Mouse (Mus musculus): ENCODE measurements at regions not wholly inside any gene's neighbourhood (a gene's known extent, or its start where the extent isn't known, plus 50 kb on each side); places are given as distances from the start of the nearest gene placed in this dataset.
"Not testable (repeated sequence)": the region's sequence is repeated elsewhere in the genome, so short reads cannot be mapped to it uniquely, and the experiment has no call there.

DNA sequence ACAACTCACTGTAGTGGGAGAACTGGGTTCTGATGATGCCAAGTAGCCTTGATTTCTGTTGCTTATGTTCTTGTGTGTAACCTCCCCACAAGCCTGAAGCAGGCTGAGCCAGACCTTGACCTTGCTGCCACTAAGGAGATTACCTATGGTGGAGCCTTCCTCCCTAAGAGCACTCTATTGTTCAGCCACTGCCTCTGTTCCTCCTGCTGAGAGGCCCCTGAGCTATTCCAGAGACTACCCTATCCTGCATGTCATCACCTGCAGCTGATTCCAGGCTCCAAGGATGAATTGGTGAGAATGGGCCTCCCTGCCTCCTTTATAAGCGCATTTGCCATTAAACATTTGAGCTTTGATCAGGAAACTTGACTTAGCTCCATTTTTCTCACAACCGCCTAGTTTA, 60.8 kb upstream of the Dnajc1 start:
- DNase-seq (ENCODE audit: low read depth, low spot score): not testable (repeated sequence)

DNA sequence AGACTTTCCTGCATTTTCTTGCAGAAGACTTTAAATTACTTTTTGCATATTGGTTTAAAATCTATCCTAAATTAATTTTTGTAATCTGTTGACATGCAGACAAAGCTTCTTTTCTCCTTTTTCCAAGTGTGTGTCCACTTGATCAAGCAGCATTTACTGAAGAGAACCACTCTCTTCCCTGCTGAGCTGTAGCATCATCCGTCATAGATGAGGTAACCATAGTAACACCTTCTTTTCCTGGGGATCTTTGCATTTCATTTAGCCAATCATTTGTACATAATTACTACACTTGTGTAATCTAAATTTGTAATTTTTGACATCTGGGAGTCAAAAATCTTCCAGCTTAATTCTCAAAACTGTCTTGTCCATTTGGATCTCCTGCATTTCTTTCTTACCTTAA, 53.2 kb upstream of the Dnajc1 start:
- peak; percentile 9 for DNase-seq (ENCODE audit: low read depth, low spot score)
